Mouse (Mus musculus) myocyte (in vitro differentiated cells): ENCODE measurements around the gene Dnal1. TPM values are rescaled to one million over a fixed set of nuclear protein-coding genes. Genes with fewer than 3 reads are reported as not detected.

Experiments
- H3K27me3 ChIP-seq: one replicate; pipeline ENCODE4 v1.6.1; 2011; ENCODE audit not compliant: control insufficient read depth, insufficient read depth, insufficient read length
- H3K36me3 ChIP-seq: one replicate; pipeline ENCODE4 v1.6.1; 2011; ENCODE audit not compliant: control insufficient read depth, insufficient read depth
- H3K4me2 ChIP-seq: one replicate; pipeline ENCODE4 v1.6.1; 2011; ENCODE audit warnings: low read depth, control low read depth
- H3K4me3 ChIP-seq: one replicate; pipeline ENCODE4 v1.5.1; 2011; ENCODE audit warnings: mild to moderate bottlenecking, control low read depth, moderate library complexity
- H3K79me2 ChIP-seq: one replicate; pipeline ENCODE4 v1.6.1; 2011; ENCODE audit not compliant: control insufficient read depth, insufficient read depth
- H3ac ChIP-seq: one replicate; pipeline ENCODE4 v1.6.1; 2011; ENCODE audit not compliant: control insufficient read depth, insufficient read length
- CEBPB ChIP-seq: IDR thresholded peaks from 2 replicates; pipeline ENCODE4 v1.6.1; 2011; ENCODE audit warnings: mild to moderate bottlenecking, moderate library complexity; ENCODE audit not compliant: poor library complexity, insufficient read depth, severe bottlenecking
- E2F4 ChIP-seq: IDR thresholded peaks from one replicate; pipeline ENCODE4 v1.6.1; 2011; ENCODE audit warnings: mild to moderate bottlenecking, control low read depth, moderate library complexity; ENCODE audit not compliant: insufficient read depth
- MAX ChIP-seq: IDR thresholded peaks from one replicate; pipeline ENCODE4 v1.6.1; 2011; ENCODE audit warnings: low read depth, mild to moderate bottlenecking, control low read depth
- MYOD1 ChIP-seq, 3 experiments: IDR thresholded peaks; one replicate each; pipeline ENCODE4 v1.6.1; 2011; ENCODE audit warnings: control low read depth in 2 of 3, low read depth in 2 of 3, mild to moderate bottlenecking in 2 of 3, moderate library complexity in 1 of 3; ENCODE audit not compliant: insufficient read length in 2 of 3, control insufficient read depth in 1 of 3
- MYOG ChIP-seq, 3 experiments: IDR thresholded peaks; one replicate each; pipeline ENCODE4 v1.6.1; 2011; ENCODE audit warnings: control low read depth in 2 of 3, low read depth in 2 of 3, mild to moderate bottlenecking in 2 of 3; ENCODE audit not compliant: insufficient read length in 2 of 3, control insufficient read depth in 1 of 3, insufficient read depth in 1 of 3
- POLR2A ChIP-seq: IDR thresholded peaks from one replicate; pipeline ENCODE4 v1.6.1; 2011; ENCODE audit warnings: low read depth, mild to moderate bottlenecking, control low read depth, moderate library complexity; ENCODE audit not compliant: insufficient read length
- POLR2AphosphoS2 ChIP-seq: IDR thresholded peaks from one replicate; pipeline ENCODE4 v1.6.1; 2011; ENCODE audit warnings: low read depth, control low read depth; ENCODE audit not compliant: insufficient read length
- REST ChIP-seq: IDR thresholded peaks from one replicate; pipeline ENCODE4 v1.6.1; 2011; ENCODE audit warnings: mild to moderate bottlenecking, control low read depth, moderate library complexity; ENCODE audit not compliant: insufficient read depth, insufficient read length
- SRF ChIP-seq: IDR thresholded peaks from one replicate; pipeline ENCODE4 v1.6.1; 2011; ENCODE audit warnings: low read depth; ENCODE audit not compliant: control insufficient read depth, insufficient read length
- TCF12 ChIP-seq: IDR thresholded peaks from one replicate; pipeline ENCODE4 v1.6.1; 2011; ENCODE audit warnings: mild to moderate bottlenecking, control low read depth; ENCODE audit not compliant: poor library complexity, insufficient read depth, severe bottlenecking
- TCF3 ChIP-seq: IDR thresholded peaks from one replicate; pipeline ENCODE4 v1.6.1; 2011; ENCODE audit warnings: low read depth, control low read depth; ENCODE audit not compliant: insufficient read length
- USF1 ChIP-seq: IDR thresholded peaks from one replicate; pipeline ENCODE4 v1.6.1; 2011; ENCODE audit warnings: low read depth, mild to moderate bottlenecking, control low read depth, moderate library complexity
- polyA plus RNA-seq: library from polyadenylated mRNA; unstranded; fragments of >200 nt; fragmentation: generic; extraction: Trizol; gene quantifications from one replicate; pipeline ENCODE4 v1.2.1, GENCODE M21; 2012; ENCODE audit warnings: missing spikeins

Gene Dnal1
- polyA plus RNA-seq, 1 experiment = 11.4 TPM

- no peak within 1 kb of the TSS for H3ac ChIP-seq
- no peak within 1 kb of the TSS for H3K4me2 ChIP-seq
- H3K4me3 ChIP-seq = no peak within 1 kb of the TSS
- TF ChIP-seq REST (no peak), POLR2A (no peak), MYOD1 (IDR thresholded peaks at IDR 0.05; ENCODE audit: control insufficient read depth in 1 of 3, insufficient read length in 2 of 3, low read depth in 2 of 3) (peak in 1 of 3 experiments; percentile 3), POLR2AphosphoS2 (peak; percentile 72)
- no peaks in the 10 kb centered on the region for H3K27me3 ChIP-seq
- no peaks in the 10 kb centered on the region for H3K79me2 ChIP-seq
- peaks cover 20% of the 10 kb centered on the region for H3K36me3 ChIP-seq
These were observed 33.9 kb downstream of the Dnal1 start, which contains the start of gene Pnma1 for GRCm38 (mm10) chr12:84147954-84148621. Pnma1 (minus strand) TSS chr12:84148489.

- TF ChIP-seq SRF (no peak), POLR2A (no peak), MYOG (IDR thresholded peaks at IDR 0.05; ENCODE audit: control insufficient read depth in 1 of 3, insufficient read depth in 1 of 3, insufficient read length in 2 of 3, low read depth in 2 of 3) (no peak), USF1 (no peak), E2F4 (no peak)
- no peaks in the 10 kb centered on the region for H3K79me2 ChIP-seq
- H3K4me3 ChIP-seq = no peak overlapping the region
- H3K27me3 ChIP-seq = no peaks in the 10 kb centered on the region
- no peak overlapping the region for H3ac ChIP-seq
- peaks cover 23% of the 10 kb centered on the region for H3K36me3 ChIP-seq
- no peak overlapping the region for H3K4me2 ChIP-seq
These were observed 34.5 kb downstream of the Dnal1 start for GRCm38 (mm10) chr12:84148622-84149012.

- Histone ChIP-seq H3K79me2 (no peaks in the 10 kb centered on the region), H3ac (no peak overlapping the region), H3K4me2 (no peak overlapping the region), H3K4me3 (no peak overlapping the region), H3K27me3 (no peaks in the 10 kb centered on the region), H3K36me3 (peaks cover 25% of the 10 kb centered on the region)
- TF ChIP-seq MYOG (IDR thresholded peaks at IDR 0.05; ENCODE audit: control insufficient read depth in 1 of 3, insufficient read depth in 1 of 3, insufficient read length in 2 of 3, low read depth in 2 of 3) (no peak), CEBPB (no peak), MYOD1 (IDR thresholded peaks at IDR 0.05; ENCODE audit: control insufficient read depth in 1 of 3, insufficient read length in 2 of 3, low read depth in 2 of 3) (no peak), SRF (no peak), POLR2AphosphoS2 (peak; percentile 39), REST (no peak), E2F4 (no peak)
These were observed 35.8 kb downstream of the Dnal1 start for GRCm38 (mm10) chr12:84149971-84150370.

GRCm38 (mm10) chr12:84150976-84151375 lies 36.8 kb downstream of the Dnal1 start:
- Histone ChIP-seq H3K79me2 (no peaks in the 10 kb centered on the region), H3K4me2 (no peak overlapping the region), H3ac (no peak overlapping the region), H3K27me3 (no peaks in the 10 kb centered on the region), H3K4me3 (no peak overlapping the region), H3K36me3 (peaks cover 25% of the 10 kb centered on the region)
- TF ChIP-seq POLR2AphosphoS2 = no peak
- TF ChIP-seq SRF = no peak
- no peak for TF ChIP-seq POLR2A
- TF ChIP-seq TCF12 = no peak
- no peak for TF ChIP-seq USF1

- Histone ChIP-seq H3K79me2 (no peaks in the 10 kb centered on the region), H3ac (no peak overlapping the region), H3K27me3 (no peaks in the 10 kb centered on the region), H3K4me2 (no peak overlapping the region), H3K36me3 (peaks cover 33% of the 10 kb centered on the region), H3K4me3 (no peak overlapping the region)
- TF ChIP-seq USF1 (no peak), MAX (no peak), MYOD1 (IDR thresholded peaks at IDR 0.05; ENCODE audit: control insufficient read depth in 1 of 3, insufficient read length in 2 of 3, low read depth in 2 of 3) (no peak), E2F4 (no peak), TCF12 (no peak), CEBPB (no peak), REST (no peak), POLR2A (no peak), POLR2AphosphoS2 (no peak), TCF3 (no peak)
These were observed 37.7 kb downstream of the Dnal1 start for GRCm38 (mm10) chr12:84151911-84152310.
